Mouse (Mus musculus): ENCODE data around the gene Gpr15. TPM values are rescaled to one million over a fixed set of nuclear protein-coding genes. Genes with fewer than 3 reads are reported as not detected.

Gpr15 gene
- polyA plus RNA-seq, 1 experiment = not detected

- Histone ChIP-seq H3K36me3 (ENCODE audit: control insufficient read depth, insufficient read depth, low read length) (peaks cover 25% of the 10 kb centered on the region), H3K27me3 (ENCODE audit: control insufficient read depth, insufficient read depth, low read length) (no peaks in the 10 kb centered on the region), H3K4me3 (ENCODE audit: low read depth, low read length) (no peak overlapping the region), H3K27ac (ENCODE audit: insufficient read depth, low read depth, low read length) (no peak overlapping the region), H3K4me1 (ENCODE audit: control insufficient read depth, insufficient read depth, insufficient read length, low read length) (peaks cover 4% of the 10 kb centered on the region; the same call in 1 of the 2 replicates)
- 94% methylated on average over 13 of the region's 13 CpGs for WGBS
- no peak for TF ChIP-seq POLR2A (IDR thresholded peaks at IDR 0.05; ENCODE audit: low read depth, low read length)
- TF ChIP-seq CTCF (IDR thresholded peaks at IDR 0.05; ENCODE audit: extremely low read depth, insufficient read length, insufficient replicate concordance, low read depth, low read length) = no peak
These were observed 46.5 kb downstream of the Gpr15 start for GRCm38 (mm10) chr16:58672396-58672795.

GRCm38 (mm10) chr16:58671212-58671985, 47.5 kb downstream of the Gpr15 start:
- Histone ChIP-seq H3K27ac (ENCODE audit: insufficient read depth, low read depth, low read length) (no peak overlapping the region), H3K4me1 (ENCODE audit: control insufficient read depth, insufficient read depth, insufficient read length, low read length) (peaks cover 4% of the 10 kb centered on the region; the same call in 1 of the 2 replicates), H3K36me3 (ENCODE audit: control insufficient read depth, insufficient read depth, low read length) (peaks cover 23% of the 10 kb centered on the region), H3K4me3 (ENCODE audit: low read depth, low read length) (no peak overlapping the region), H3K27me3 (ENCODE audit: control insufficient read depth, insufficient read depth, low read length) (no peaks in the 10 kb centered on the region)
- WGBS = 60% methylated on average over 8 of the region's 8 CpGs
- TF ChIP-seq CTCF (IDR thresholded peaks at IDR 0.05; ENCODE audit: extremely low read depth, insufficient read length, insufficient replicate concordance, low read depth, low read length) (no peak), POLR2A (IDR thresholded peaks at IDR 0.05; ENCODE audit: low read depth, low read length) (no peak)

- under 1% methylated on average over 25 of the region's 25 CpGs for WGBS
- no peaks in the 10 kb centered on the region for H3K27me3 ChIP-seq (ENCODE audit: control insufficient read depth, insufficient read depth, low read length)
- peak overlapping the region; percentile 90 for H3K4me3 ChIP-seq (ENCODE audit: low read depth, low read length)
- H3K4me1 ChIP-seq (ENCODE audit: control insufficient read depth, insufficient read depth, insufficient read length, low read length) = peaks cover 4% of the 10 kb centered on the region; the same call in 1 of the 2 replicates
- no peak overlapping the region for H3K27ac ChIP-seq (ENCODE audit: insufficient read depth, low read depth, low read length)
- peaks cover 17% of the 10 kb centered on the region for H3K36me3 ChIP-seq (ENCODE audit: control insufficient read depth, insufficient read depth, low read length)
- TF ChIP-seq CTCF (IDR thresholded peaks at IDR 0.05; ENCODE audit: extremely low read depth, insufficient read length, insufficient replicate concordance, low read depth, low read length) (no peak), POLR2A (IDR thresholded peaks at IDR 0.05; ENCODE audit: low read depth, low read length) (no peak)
These were observed 48.2 kb downstream of the Gpr15 start for GRCm38 (mm10) chr16:58670643-58671042.

GRCm38 (mm10) chr16:58669917-58670630, 48.8 kb downstream of the Gpr15 start, which contains the start of gene Cpox:
Gene Cpox (plus strand): TSS chr16:58670292.
- peak; percentile 40; the same call in 1 of the 2 replicates for TF ChIP-seq POLR2A (IDR thresholded peaks at IDR 0.05; ENCODE audit: low read depth, low read length)
- 0 out of 2 replicates have a peak, but pooled peaks have one; percentile 31 for TF ChIP-seq CTCF (IDR thresholded peaks at IDR 0.05; ENCODE audit: extremely low read depth, insufficient read length, insufficient replicate concordance, low read depth, low read length)
- Histone ChIP-seq H3K4me1 (ENCODE audit: control insufficient read depth, insufficient read depth, insufficient read length, low read length) (peaks cover 4% of the 10 kb centered on the region; the same call in 1 of the 2 replicates), H3K27me3 (ENCODE audit: control insufficient read depth, insufficient read depth, low read length) (no peaks in the 10 kb centered on the region), H3K27ac (ENCODE audit: insufficient read depth, low read depth, low read length) (peak within 1 kb of the TSS; percentile 29), H3K36me3 (ENCODE audit: control insufficient read depth, insufficient read depth, low read length) (peaks cover 14% of the 10 kb centered on the region), H3K4me3 (ENCODE audit: low read depth, low read length) (peak within 1 kb of the TSS; percentile 90)
- under 1% methylated on average over 51 of the region's 51 CpGs for WGBS

DNA sequence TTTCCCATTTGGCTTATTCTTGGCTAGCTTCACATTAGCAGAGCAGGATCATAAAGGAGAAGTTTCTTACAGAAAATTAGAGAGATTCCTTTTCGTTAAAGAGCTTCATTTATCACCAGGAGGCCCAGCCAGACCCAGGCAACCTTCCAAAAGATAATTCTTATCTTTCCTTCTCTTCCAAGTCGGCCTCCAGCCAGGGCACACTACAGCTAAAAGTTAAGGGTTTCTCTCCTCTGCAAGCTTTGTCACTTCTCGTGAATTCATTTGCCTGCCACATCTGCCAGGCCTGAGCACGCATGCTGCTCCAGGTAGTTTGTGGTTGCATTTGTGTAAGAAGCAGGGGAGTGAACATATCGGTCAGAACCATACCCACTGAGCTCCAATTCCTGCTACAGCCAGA, 49.6 kb downstream of the Gpr15 start:
- 15% methylated on average over 5 of the region's 5 CpGs for WGBS
- no peaks in the 10 kb centered on the region for H3K27me3 ChIP-seq (ENCODE audit: control insufficient read depth, insufficient read depth, low read length)
- H3K27ac ChIP-seq (ENCODE audit: insufficient read depth, low read depth, low read length) = peak overlapping the region; percentile 26; the same call in 1 of the 2 replicates
- no peak overlapping the region for H3K4me3 ChIP-seq (ENCODE audit: low read depth, low read length)
- H3K4me1 ChIP-seq (ENCODE audit: control insufficient read depth, insufficient read depth, insufficient read length, low read length) = peaks cover 4% of the 10 kb centered on the region; the same call in 1 of the 2 replicates
- H3K36me3 ChIP-seq (ENCODE audit: control insufficient read depth, insufficient read depth, low read length) = peaks cover 7% of the 10 kb centered on the region
- TF ChIP-seq CTCF (IDR thresholded peaks at IDR 0.05; ENCODE audit: extremely low read depth, insufficient read length, insufficient replicate concordance, low read depth, low read length) (no peak), POLR2A (IDR thresholded peaks at IDR 0.05; ENCODE audit: low read depth, low read length) (no peak)

- 77% methylated on average over 3 of the region's 3 CpGs for WGBS
- Histone ChIP-seq H3K36me3 (ENCODE audit: control insufficient read depth, insufficient read depth, low read length) (peaks cover 2% of the 10 kb centered on the region; the same call in 1 of the 2 replicates), H3K27ac (ENCODE audit: insufficient read depth, low read depth, low read length) (no peak overlapping the region), H3K4me3 (ENCODE audit: low read depth, low read length) (no peak overlapping the region), H3K27me3 (ENCODE audit: control insufficient read depth, insufficient read depth, low read length) (no peaks in the 10 kb centered on the region), H3K4me1 (ENCODE audit: control insufficient read depth, insufficient read depth, insufficient read length, low read length) (peaks cover 4% of the 10 kb centered on the region; the same call in 1 of the 2 replicates)
- no peak for TF ChIP-seq CTCF (IDR thresholded peaks at IDR 0.05; ENCODE audit: extremely low read depth, insufficient read length, insufficient replicate concordance, low read depth, low read length)
- TF ChIP-seq POLR2A (IDR thresholded peaks at IDR 0.05; ENCODE audit: low read depth, low read length) = no peak
These were observed 50.3 kb downstream of the Gpr15 start for GRCm38 (mm10) chr16:58668586-58668985.

Other genes starting within 250 kb of the Gpr15 start
- gene St3gal6, start 194.8 kb downstream of the Gpr15 start, polyA plus RNA-seq (2012; rRNA removed) = 11.1 and 18.6 TPM in 2 replicates
- not detected in 2 replicates for gene Gm813, start 102.1 kb downstream of the Gpr15 start, polyA plus RNA-seq (2012; rRNA removed)
- gene E330017A01Rik, start 80.3 kb downstream of the Gpr15 start, polyA plus RNA-seq (2012; rRNA removed) = not detected in 2 replicates
- gene Cpox, start 48.8 kb downstream of the Gpr15 start, polyA plus RNA-seq (2012; rRNA removed) = 10.5 and 12.0 TPM in 2 replicates
- gene Cldnd1, start 8.8 kb upstream of the Gpr15 start, polyA plus RNA-seq (2012; rRNA removed) = 28.0 and 43.0 TPM in 2 replicates
- not detected in 2 replicates for gene Olfr172, start 44.1 kb upstream of the Gpr15 start, polyA plus RNA-seq (2012; rRNA removed)
- not detected in 2 replicates for gene Olfr173, start 81.2 kb upstream of the Gpr15 start, polyA plus RNA-seq (2012; rRNA removed)
- not detected in 2 replicates for gene Olfr175-ps1, start 107.7 kb upstream of the Gpr15 start, polyA plus RNA-seq (2012; rRNA removed)
- gene Olfr177, start 155.7 kb upstream of the Gpr15 start, polyA plus RNA-seq (2012; rRNA removed) = not detected in 2 replicates
- gene Olfr178, start 173.0 kb upstream of the Gpr15 start, polyA plus RNA-seq (2012; rRNA removed) = not detected in 2 replicates
- not detected in 2 replicates for gene Olfr181, start 209.7 kb upstream of the Gpr15 start, polyA plus RNA-seq (2012; rRNA removed)
- not detected in 2 replicates for gene Olfr180, start 210.3 kb upstream of the Gpr15 start, polyA plus RNA-seq (2012; rRNA removed)